Mouse (Mus musculus) MEL (cell line): ENCODE measurements at regions not wholly inside any gene's neighbourhood (a gene's known extent, or its start where the extent isn't known, plus 50 kb on each side); places are given as distances from the start of the nearest gene placed in this dataset.

Experiments
- CTCF ChIP-seq, 3 experiments: IDR thresholded peaks in 2 of 3; conservative IDR thresholded peaks in 1 of 3; 2 replicates each; pipeline ENCODE4 v1.5.1; 2011 to 2012; ENCODE audit warnings: low read length in 3 of 3, low read depth in 2 of 3, mild to moderate bottlenecking in 2 of 3, improper control_type of control experiment in 1 of 3, inconsistent platforms in 1 of 3, mixed read lengths in 1 of 3, moderate library complexity in 1 of 3; ENCODE audit not compliant: control insufficient read depth in 1 of 3, insufficient read depth in 1 of 3, poor library complexity in 1 of 3, severe bottlenecking in 1 of 3
- GABPA ChIP-seq: IDR thresholded peaks from 2 replicates; pipeline ENCODE4 v1.6.1; 2012; ENCODE audit warnings: low read depth, mild to moderate bottlenecking, inconsistent platforms, low read length, improper control_type of control experiment, moderate library complexity
- GATA1 ChIP-seq: IDR thresholded peaks from 2 replicates; pipeline ENCODE4 v1.6.1; 2011; ENCODE audit warnings: low read depth, low read length, improper control_type of control experiment
- MYC ChIP-seq: IDR thresholded peaks from 2 replicates; pipeline ENCODE4 v1.6.1; 2011; ENCODE audit warnings: low read depth, mild to moderate bottlenecking, low read length, improper control_type of control experiment, moderate library complexity
- POLR2A ChIP-seq, 2 experiments: IDR thresholded peaks; 2 replicates each; pipeline ENCODE4 v1.6.1; 2011 to 2012; ENCODE audit warnings: low read length in 2 of 2, mild to moderate bottlenecking in 2 of 2, control low read depth in 1 of 2, improper control_type of control experiment in 1 of 2, low read depth in 1 of 2, moderate library complexity in 1 of 2; ENCODE audit not compliant: control insufficient read depth in 1 of 2, insufficient read depth in 1 of 2, poor library complexity in 1 of 2
- RCOR1 ChIP-seq: IDR thresholded peaks from 2 replicates; pipeline ENCODE4 v1.6.1; 2012; ENCODE audit warnings: low read depth, mild to moderate bottlenecking, inconsistent platforms, low read length, improper control_type of control experiment

GRCm38 (mm10) chr1:18849038-18849437, 253.8 kb upstream of the Tfap2d start:
- no peak for TF ChIP-seq POLR2A (IDR thresholded peaks at IDR 0.05; ENCODE audit: control insufficient read depth in 1 of 2, insufficient read depth in 1 of 2, low read depth in 1 of 2, low read length in 2 of 2, poor library complexity in 1 of 2)
- no peak for TF ChIP-seq CTCF (IDR thresholded peaks at IDR 0.05 in 2 of 3, conservative IDR thresholded peaks at IDR 0.05 in 1 of 3; ENCODE audit: control insufficient read depth in 1 of 3, insufficient read depth in 1 of 3, low read depth in 2 of 3, low read length in 3 of 3, poor library complexity in 1 of 3, severe bottlenecking in 1 of 3)
- TF ChIP-seq GATA1: no peak
- TF ChIP-seq GABPA: no peak
- TF ChIP-seq MYC: no peak
- TF ChIP-seq RCOR1: no peak
